Mouse (Mus musculus) right cerebral cortex, postnatal 4 days (tissue): ENCODE data around the gene Ahnak.
"Not testable (repeated sequence)": the region's sequence is repeated elsewhere in the genome, so short reads cannot be mapped to it uniquely, and the experiment has no call there.

Experiments
- DNase-seq: peaks from one replicate; pipeline ENCODE4 v3.0.0-alpha.2; 2022

Gene Ahnak

GRCm38 (mm10) chr19:9105101-9105685, 116.1 kb downstream of the Ahnak start:
- DNase-seq = no peak

- no peak for DNase-seq
Measured at GRCm38 (mm10) chr19:9106096-9106495, 117.0 kb downstream of the Ahnak start.

GRCm38 (mm10) chr19:9106751-9107378, 117.8 kb downstream of the Ahnak start:
- no peak for DNase-seq

- no peak for DNase-seq
Measured at GRCm38 (mm10) chr19:9107379-9107755, 118.3 kb downstream of the Ahnak start.

GRCm38 (mm10) chr19:9108536-9108935, 119.5 kb downstream of the Ahnak start:
- no peak for DNase-seq

- no peak for DNase-seq
Measured at GRCm38 (mm10) chr19:9110182-9110869, 121.2 kb downstream of the Ahnak start.

GRCm38 (mm10) chr19:9112043-9112442, 123.0 kb downstream of the Ahnak start:
- DNase-seq = no peak

GRCm38 (mm10) chr19:9116268-9116667, 127.2 kb downstream of the Ahnak start:
- no peak for DNase-seq

GRCm38 (mm10) chr19:9117275-9117674, 128.2 kb downstream of the Ahnak start:
- no peak for DNase-seq

- no peak for DNase-seq
Measured at GRCm38 (mm10) chr19:9119655-9120425, 130.8 kb downstream of the Ahnak start.

- no peak for DNase-seq
Measured at GRCm38 (mm10) chr19:9122390-9122789, 133.3 kb downstream of the Ahnak start.

GRCm38 (mm10) chr19:9123986-9124385, 134.9 kb downstream of the Ahnak start:
- not testable (repeated sequence) for DNase-seq
